ENCODE assay signal across 11 mouse cellular contexts in genomic region chr2:97045628-97046027, GRCm38 (mm10).
"Had no signal": no experiment of that assay in that cellular context is flagged by ENCODE, and none has a peak within 500 bp of the region (broad histone marks: within the 10 kb centered on the region; RNA-seq: fewer than 3 reads in every experiment).

No protein-coding gene starts in this region.

- DNase-seq: lung, adult 18-20 months; lung, embryonic 14.5 days; lung, postnatal 10 days; lung, postnatal 4 days; midbrain, embryonic 14.5 days; retina, postnatal 1 day; right cerebral cortex, postnatal 25 days; right cerebral cortex, postnatal 4 days; thymus, adult 2 months; thymus, postnatal 25 days; thymus, postnatal 4 days had no signal
